Mouse (Mus musculus) liver, adult 2 months (tissue): ENCODE data around the gene Trpm6.

ENCODE experiments used
- CTCF ChIP-seq: fragments of 200-500 bp; IDR thresholded peaks from 2 replicates; pipeline ENCODE4 v1.5.1; 2011; ENCODE audit warnings: low read depth, low read length, control low read depth
- POLR2A ChIP-seq: fragments of 200-500 bp; IDR thresholded peaks from 2 replicates; pipeline ENCODE4 v1.6.1; 2011; ENCODE audit warnings: low read length, control low read depth; ENCODE audit not compliant: insufficient read depth; ENCODE audit errors: extremely low read depth

- no peak for TF ChIP-seq POLR2A
- TF ChIP-seq CTCF = no peak
Observed at GRCm38 (mm10) chr19:18766399-18766798, 16.6 kb downstream of the Trpm6 start.
